Mouse (Mus musculus) forelimb bud, embryonic 11.5 days (tissue): Measurements from ENCODE around the gene Hoxa11.

Source experiments
- DNase-seq: peaks from one replicate; pipeline ENCODE4 v3.0.0-alpha.2; 2012; ENCODE audit warnings: low read depth, low spot score

Gene Hoxa11

GRCm38 (mm10) chr6:52265913-52266665 is 20.5 kb upstream of the Hoxa11 start:
- DNase-seq, result peak; percentile 53

GRCm38 (mm10) chr6:52265306-52265912 is 19.8 kb upstream of the Hoxa11 start:
- DNase-seq, result peak; percentile 19

GRCm38 (mm10) chr6:52264106-52264790 is 18.6 kb upstream of the Hoxa11 start:
- DNase-seq, result peak; percentile 34

GRCm38 (mm10) chr6:52263321-52263585 is 17.6 kb upstream of the Hoxa11 start:
- DNase-seq, result no peak

GRCm38 (mm10) chr6:52262463-52263320 is 17.1 kb upstream of the Hoxa11 start:
- peak; percentile 42 for DNase-seq

- no peak for DNase-seq
Observed at GRCm38 (mm10) chr6:52261751-52262462, 16.3 kb upstream of the Hoxa11 start.

- DNase-seq, result no peak
Observed at GRCm38 (mm10) chr6:52260654-52261575, 15.3 kb upstream of the Hoxa11 start, which contains the start of gene Hoxa13. TSS of gene Hoxa13 (minus strand) at chr6:52260880.

- DNase-seq, result no peak
Observed at GRCm38 (mm10) chr6:52259811-52260261, 14.2 kb upstream of the Hoxa11 start.

- DNase-seq, result no peak
Observed at GRCm38 (mm10) chr6:52259081-52259790, 13.6 kb upstream of the Hoxa11 start.

- DNase-seq, result peak; percentile 89
Observed at GRCm38 (mm10) chr6:52256956-52257355, 11.3 kb upstream of the Hoxa11 start.

- DNase-seq, result no peak
Observed at GRCm38 (mm10) chr6:52253511-52254500, 8.2 kb upstream of the Hoxa11 start.

- no peak for DNase-seq
Observed at GRCm38 (mm10) chr6:52252775-52253376, 7.3 kb upstream of the Hoxa11 start.

GRCm38 (mm10) chr6:52252016-52252774 is 6.6 kb upstream of the Hoxa11 start:
- no peak for DNase-seq

GRCm38 (mm10) chr6:52251177-52251879 is 5.7 kb upstream of the Hoxa11 start:
- DNase-seq, result no peak

GRCm38 (mm10) chr6:52249826-52250225 is 4.2 kb upstream of the Hoxa11 start:
- DNase-seq, result no peak

GRCm38 (mm10) chr6:52249415-52249738 is 3.8 kb upstream of the Hoxa11 start:
- DNase-seq, result no peak
